In the genomic region with DNA sequence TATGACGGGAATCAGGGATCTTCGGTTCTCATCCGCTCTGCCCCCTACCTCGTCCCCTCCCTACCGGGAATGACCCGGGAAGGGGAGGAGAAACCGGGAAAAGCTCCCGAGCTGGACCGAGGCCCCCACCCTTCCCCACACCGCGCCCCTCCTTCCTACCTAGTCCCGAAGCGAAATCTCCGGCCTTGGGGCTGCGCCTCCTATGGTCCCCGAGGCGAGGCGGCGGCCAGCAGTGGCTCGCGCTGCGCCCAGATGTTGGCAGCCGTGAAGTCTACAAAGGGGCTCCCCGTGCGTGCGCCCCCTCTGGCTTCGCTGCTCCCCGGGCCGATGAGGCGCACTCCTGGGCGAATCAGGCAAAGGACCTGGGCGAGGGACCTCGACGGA, we compare ENCODE assay signal across 8 mouse cellular contexts. TPM values are rescaled to one million over a fixed set of nuclear protein-coding genes. Genes with fewer than 3 reads are reported as not detected.
DNase-seq lines count a peak whose midpoint lies in the region; ATAC-seq and TF ChIP-seq lines count a peak whose summit lies in the region.

No protein-coding gene starts in this region.

- peaks cover 32% of the 10 kb centered on the region; the same call in 1 of the 2 replicates for H3K4me1 ChIP-seq in lung, postnatal 0 days (ENCODE audit: insufficient read depth, low read depth, low read length)
- peaks cover 49% of the 10 kb centered on the region for H3K4me1 ChIP-seq in intestine, embryonic 16.5 days (ENCODE audit: control insufficient read depth, insufficient read depth, low read length)
- peaks cover 61% of the 10 kb centered on the region for H3K4me1 ChIP-seq in neural tube, embryonic 13.5 days (replicated peaks)

- DNase-seq in adrenal gland, postnatal 14 days = peak; percentile 75
- no peak for DNase-seq in adrenal gland, postnatal 25 days
- DNase-seq in lung, postnatal 0 days (ENCODE audit: low spot score) = no peak
- DNase-seq in lung, postnatal 25 days (ENCODE audit: low spot score) = no peak
- no peak for DNase-seq in adipocyte (ENCODE audit: low spot score)
- no peak for DNase-seq in ovary, postnatal 36 days (ENCODE audit: low spot score)

- 0% methylated on average over 27 of the region's 34 CpGs for WGBS in lung, postnatal 0 days
- under 1% methylated on average over 34 of the region's 34 CpGs for WGBS in intestine, embryonic 16.5 days
- under 1% methylated on average over 33 of the region's 34 CpGs for WGBS in neural tube, embryonic 13.5 days

- ATAC-seq in lung, postnatal 0 days = peak; percentile 45
- peak; percentile 50 for ATAC-seq in intestine, embryonic 16.5 days
- ATAC-seq in neural tube, embryonic 13.5 days (ENCODE audit: low read depth) = peak; percentile 40

- TF ChIP-seq EP300 in lung, postnatal 0 days (IDR thresholded peaks at IDR 0.05) = no peak

- H3K27ac ChIP-seq in lung, postnatal 0 days (ENCODE audit: low read length) = peak overlapping the region; percentile 99
- peak overlapping the region; percentile 98 for H3K27ac ChIP-seq in intestine, embryonic 16.5 days (ENCODE audit: low read length)
- peak overlapping the region; percentile 89 for H3K27ac ChIP-seq in neural tube, embryonic 13.5 days (replicated peaks)

- H3K4me2 ChIP-seq in lung, postnatal 0 days (replicated peaks; ENCODE audit: low read depth, low read length) = peak overlapping the region; percentile 89
- H3K4me2 ChIP-seq in intestine, embryonic 16.5 days (ENCODE audit: low read depth, low read length) = peak overlapping the region; percentile 94
- H3K4me2 ChIP-seq in neural tube, embryonic 13.5 days = peak overlapping the region; percentile 94

- no peaks in the 10 kb centered on the region for H3K36me3 ChIP-seq in lung, postnatal 0 days (ENCODE audit: insufficient read depth, low read length)
- H3K36me3 ChIP-seq in intestine, embryonic 16.5 days (ENCODE audit: control insufficient read depth, insufficient read depth, low read length) = peaks cover 3% of the 10 kb centered on the region; the same call in 1 of the 2 replicates
- no peaks in the 10 kb centered on the region for H3K36me3 ChIP-seq in neural tube, embryonic 13.5 days

- peak overlapping the region; percentile 97 for H3K9ac ChIP-seq in lung, postnatal 0 days (replicated peaks; ENCODE audit: low read depth)
- peak overlapping the region; percentile 95 for H3K9ac ChIP-seq in intestine, embryonic 16.5 days (ENCODE audit: low read depth, low read length)
- peak overlapping the region; percentile 86 for H3K9ac ChIP-seq in neural tube, embryonic 13.5 days

- H3K9me3 ChIP-seq in lung, postnatal 0 days (ENCODE audit: low read length) = no peaks in the 10 kb centered on the region
- no peaks in the 10 kb centered on the region for H3K9me3 ChIP-seq in intestine, embryonic 16.5 days (ENCODE audit: control insufficient read depth, low read length)
- H3K9me3 ChIP-seq in neural tube, embryonic 13.5 days = no peaks in the 10 kb centered on the region

- peak overlapping the region; percentile 92 for H3K4me3 ChIP-seq in lung, postnatal 0 days (ENCODE audit: low read depth, low read length)
- peak overlapping the region; percentile 87 for H3K4me3 ChIP-seq in intestine, embryonic 16.5 days (ENCODE audit: low read length)
- peak overlapping the region; percentile 66 for H3K4me3 ChIP-seq in neural tube, embryonic 13.5 days

- H3K27me3 ChIP-seq in lung, postnatal 0 days (replicated peaks; ENCODE audit: insufficient read depth, low read length) = no peaks in the 10 kb centered on the region
- no peaks in the 10 kb centered on the region for H3K27me3 ChIP-seq in intestine, embryonic 16.5 days (replicated peaks; ENCODE audit: control insufficient read depth, insufficient read depth, low read length)
- peaks cover 49% of the 10 kb centered on the region for H3K27me3 ChIP-seq in neural tube, embryonic 13.5 days

- TF ChIP-seq CTCF in lung, postnatal 0 days (IDR thresholded peaks at IDR 0.05) = peak; percentile 59

RNA-seq across cellular contexts. Expression of a gene that starts 1.1 kb away (rescaled TPM):
- total RNA-seq in adrenal gland, postnatal 14 days (2021) = 4.8 and 6.5 TPM in 2 replicates
- total RNA-seq in adrenal gland, postnatal 25 days (2021) = 8.8 and 9.0 TPM in 2 replicates
- polyA plus RNA-seq in lung, postnatal 0 days (2015; fragmentation: Nextera tagmentation; extraction: Ambion mirVana) = 27.5 and 57.0 TPM in 2 replicates
- polyA plus RNA-seq in intestine, embryonic 16.5 days (2015; fragmentation: Nextera tagmentation; extraction: Ambion mirVana) = 18.9 and 21.2 TPM in 2 replicates
- polyA plus RNA-seq in neural tube, embryonic 13.5 days (2015; fragmentation: Nextera tagmentation; extraction: Ambion mirVana) = 7.8 and 8.7 TPM in 2 replicates

RNA-seq across cellular contexts. Expression of a gene that starts 17.4 kb away (rescaled TPM):
- total RNA-seq in adrenal gland, postnatal 14 days (2021) = 32.9 and 39.2 TPM in 2 replicates
- 58.9 and 60.0 TPM in 2 replicates for total RNA-seq in adrenal gland, postnatal 25 days (2021)
- 88.6 and 89.5 TPM in 2 replicates for polyA plus RNA-seq in lung, postnatal 0 days (2015; fragmentation: Nextera tagmentation; extraction: Ambion mirVana)
- polyA plus RNA-seq in intestine, embryonic 16.5 days (2015; fragmentation: Nextera tagmentation; extraction: Ambion mirVana) = 33.9 and 35.7 TPM in 2 replicates
- polyA plus RNA-seq in neural tube, embryonic 13.5 days (2015; fragmentation: Nextera tagmentation; extraction: Ambion mirVana) = 46.9 and 49.0 TPM in 2 replicates
